21 mouse cellular contexts compared by ENCODE assay signal in genomic region chr3:157605411-157605740, GRCm38 (mm10). TPM values are rescaled to one million over a fixed set of nuclear protein-coding genes. Genes with fewer than 3 reads are reported as not detected.
A peak's percentile ranks its signal among the peaks of the same experiment; 100 is the strongest.
DNase-seq lines count a peak whose midpoint lies in the region; ATAC-seq and TF ChIP-seq lines count a peak whose summit lies in the region.
"Had no signal": no experiment of that assay in that cellular context is flagged by ENCODE, and none has a peak within 500 bp of the region (broad histone marks: within the 10 kb centered on the region; RNA-seq: fewer than 3 reads in every experiment).

No protein-coding gene starts in this region.

- no peaks in the 10 kb centered on the region for H3K4me1 ChIP-seq in lung, embryonic 14.5 days (ENCODE audit: insufficient read depth)
- peaks cover 10% of the 10 kb centered on the region for H3K4me1 ChIP-seq in lung, embryonic 16.5 days (replicated peaks; ENCODE audit: control insufficient read depth, insufficient read depth, low read length)
- H3K4me1 ChIP-seq: embryonic facial prominence, embryonic 13.5 days; embryonic facial prominence, embryonic 15.5 days; forebrain, embryonic 12.5 days had no signal

- H3K4me3 ChIP-seq in lung, embryonic 14.5 days (ENCODE audit: low read depth, low read length): no peak overlapping the region
- H3K4me3 ChIP-seq in lung, embryonic 16.5 days (ENCODE audit: low read length): no peak overlapping the region
- H3K4me3 ChIP-seq: embryonic facial prominence, embryonic 13.5 days; embryonic facial prominence, embryonic 15.5 days; erythroblast, embryonic 14.5 days; forebrain, embryonic 10.5 days; forebrain, embryonic 12.5 days had no signal

- no peak for TF ChIP-seq CTCF in lung, embryonic 14.5 days (IDR thresholded peaks at IDR 0.05; ENCODE audit: low read depth)

- no peaks in the 10 kb centered on the region for H3K9me3 ChIP-seq in lung, embryonic 14.5 days (ENCODE audit: low read depth, low read length)
- no peaks in the 10 kb centered on the region for H3K9me3 ChIP-seq in lung, embryonic 16.5 days (ENCODE audit: control insufficient read depth, low read length)
- H3K9me3 ChIP-seq: embryonic facial prominence, embryonic 13.5 days; embryonic facial prominence, embryonic 15.5 days; forebrain, embryonic 10.5 days; forebrain, embryonic 12.5 days had no signal

- H3K27me3 ChIP-seq in lung, embryonic 14.5 days (ENCODE audit: insufficient read depth, low read length): no peaks in the 10 kb centered on the region
- no peaks in the 10 kb centered on the region for H3K27me3 ChIP-seq in lung, embryonic 16.5 days (ENCODE audit: control insufficient read depth, insufficient read depth, low read depth, low read length)
- H3K27me3 ChIP-seq: embryonic facial prominence, embryonic 13.5 days; embryonic facial prominence, embryonic 15.5 days; forebrain, embryonic 12.5 days had no signal

- no peak overlapping the region for H3K9ac ChIP-seq in lung, embryonic 14.5 days
- H3K9ac ChIP-seq in lung, embryonic 16.5 days (ENCODE audit: low read length): no peak overlapping the region
- H3K9ac ChIP-seq: embryonic facial prominence, embryonic 13.5 days; embryonic facial prominence, embryonic 15.5 days; forebrain, embryonic 12.5 days had no signal

- peak; percentile 85 for DNase-seq in lung, embryonic 14.5 days
- no peak for DNase-seq in lung, postnatal 10 days
- no peak for DNase-seq in lung, postnatal 4 days
- DNase-seq: adrenal gland, adult 2 months; adrenal gland, postnatal 10 days; adrenal gland, postnatal 25 days; cerebellum, adult 11 months; cerebellum, adult 18-20 months; cerebellum, adult 8-10 months; cerebellum, adult 9-11 months; cerebellum, postnatal 14 days; cerebellum, postnatal 36 days; embryo, embryonic 11 days had no signal

- no peak overlapping the region for H3K4me2 ChIP-seq in lung, embryonic 14.5 days
- H3K4me2 ChIP-seq in lung, embryonic 16.5 days (ENCODE audit: low read depth, low read length): no peak overlapping the region
- H3K4me2 ChIP-seq: embryonic facial prominence, embryonic 13.5 days; embryonic facial prominence, embryonic 15.5 days; forebrain, embryonic 12.5 days had no signal

- ATAC-seq in lung, embryonic 14.5 days (ENCODE audit: insufficient read depth): peak; percentile 87
- ATAC-seq in lung, embryonic 16.5 days (ENCODE audit: low read depth): peak; percentile 88
- ATAC-seq: forebrain, embryonic 14.5 days; forebrain, embryonic 16.5 days had no signal

- H3K27ac ChIP-seq in lung, embryonic 14.5 days (ENCODE audit: low read depth): no peak overlapping the region
- peak overlapping the region; percentile 41; the same call in 1 of the 2 replicates for H3K27ac ChIP-seq in lung, embryonic 16.5 days (ENCODE audit: low read length)
- H3K27ac ChIP-seq: embryonic facial prominence, embryonic 13.5 days; embryonic facial prominence, embryonic 15.5 days; forebrain, embryonic 10.5 days; forebrain, embryonic 12.5 days had no signal

- no peaks in the 10 kb centered on the region for H3K36me3 ChIP-seq in lung, embryonic 14.5 days (ENCODE audit: insufficient read depth)
- H3K36me3 ChIP-seq in lung, embryonic 16.5 days (ENCODE audit: control insufficient read depth, insufficient read depth, low read length): no peaks in the 10 kb centered on the region
- H3K36me3 ChIP-seq: embryonic facial prominence, embryonic 13.5 days; embryonic facial prominence, embryonic 15.5 days; forebrain, embryonic 10.5 days; forebrain, embryonic 12.5 days had no signal

RNA-seq across cellular contexts. Expression of gene Ptger3, which starts 38.7 kb away (rescaled TPM):
- polyA plus RNA-seq in lung, embryonic 14.5 days (2014; fragmentation: Nextera tagmentation; extraction: Ambion mirVana): 9.6 and 10.3 TPM in 2 replicates
- polyA plus RNA-seq in lung, embryonic 16.5 days (2015; fragmentation: Nextera tagmentation; extraction: Ambion mirVana): 12.0 and 13.9 TPM in 2 replicates
